Mouse (Mus musculus) CH12.LX (cell line): ENCODE measurements around the gene Map1b.

ENCODE experiments used
- CTCF ChIP-seq, 2 experiments: IDR thresholded peaks in 1 of 2; conservative IDR thresholded peaks in 1 of 2; 2 replicates each; pipeline ENCODE4 v1.5.1; 2011 to 2012; ENCODE audit warnings: low read depth in 2 of 2, low read length in 2 of 2, improper control_type of control experiment in 1 of 2, inconsistent platforms in 1 of 2, mild to moderate bottlenecking in 1 of 2, moderate library complexity in 1 of 2
- MAX ChIP-seq: IDR thresholded peaks from 2 replicates; pipeline ENCODE4 v1.6.1; 2011; ENCODE audit warnings: low read length, improper control_type of control experiment

- no peak for TF ChIP-seq CTCF (conservative IDR thresholded peaks at IDR 0.05 in 1 of 2, IDR thresholded peaks at IDR 0.05 in 1 of 2; ENCODE audit: low read depth in 2 of 2, low read length in 2 of 2)
- TF ChIP-seq MAX, result no peak
Observed at GRCm38 (mm10) chr13:99409216-99409615, 107.1 kb downstream of the Map1b start.
